Mouse (Mus musculus) midbrain, embryonic 13.5 days (tissue): ENCODE data around the gene Fcgr1. TPM values are rescaled to one million over a fixed set of nuclear protein-coding genes. Genes with fewer than 3 reads are reported as not detected.
"Not testable (repeated sequence)": the region's sequence is repeated elsewhere in the genome, so short reads cannot be mapped to it uniquely, and the experiment has no call there.

Source experiments
- ATAC-seq: fragments of 200-750 bp; cut with Nextera tagmentation; 2 replicates; pipeline ENCODE4 v1.8.0; 2017; ENCODE audit warnings: mild to moderate bottlenecking, moderate TSS enrichment, moderate library complexity
- H3K27ac ChIP-seq: fragments of 300-500 bp; sonication (generic); 2 replicates; pipeline ENCODE4 v1.5.1; 2015; ENCODE audit warnings: inconsistent platforms, mild to moderate bottlenecking, moderate library complexity
- H3K27me3 ChIP-seq: fragments of 300-500 bp; sonication (generic); 2 replicates; pipeline ENCODE4 v1.6.1; 2015; ENCODE audit warnings: mild to moderate bottlenecking, inconsistent platforms
- H3K36me3 ChIP-seq: fragments of 300-500 bp; sonication (generic); 2 replicates; pipeline ENCODE4 v1.6.1; 2015; ENCODE audit warnings: mild to moderate bottlenecking, inconsistent platforms
- H3K4me1 ChIP-seq: fragments of 300-500 bp; sonication (generic); replicated peaks from 2 replicates; pipeline ENCODE4 v1.6.1; 2015; ENCODE audit warnings: inconsistent platforms
- H3K4me2 ChIP-seq: fragments of 300-500 bp; sonication (generic); replicated peaks from 2 replicates; pipeline ENCODE4 v1.6.1; 2015; ENCODE audit warnings: moderate library complexity, mild to moderate bottlenecking, inconsistent platforms
- H3K4me3 ChIP-seq: fragments of 300-500 bp; sonication (generic); replicated peaks from 2 replicates; pipeline ENCODE4 v1.5.1; 2015; ENCODE audit warnings: mild to moderate bottlenecking, inconsistent platforms
- H3K9ac ChIP-seq: fragments of 300-500 bp; sonication (generic); replicated peaks from 2 replicates; pipeline ENCODE4 v1.6.1; 2015; ENCODE audit warnings: mild to moderate bottlenecking, inconsistent platforms
- H3K9me3 ChIP-seq: fragments of 300-500 bp; sonication (generic); 2 replicates; pipeline ENCODE4 v1.6.1; 2016; ENCODE audit warnings: mild to moderate bottlenecking, inconsistent platforms
- WGBS: fragments of 180-500 bp; shearing (Covaris S2); methylation state at CpG from one replicate; pipeline ENCODE4 v1.1.7; 2015; 5-methylcytosine and 5-hydroxymethylcytosine counted together
- polyA plus RNA-seq: library from polyadenylated mRNA; unstranded; fragments of >200 nt; fragmentation: Nextera tagmentation; extraction: Ambion mirVana; gene quantifications from 2 replicates; pipeline ENCODE4 v1.2.1, GENCODE M21; 2015

The Fcgr1 gene
- polyA plus RNA-seq, 1 experiment from 2014 or later = 1.9 TPM

DNA sequence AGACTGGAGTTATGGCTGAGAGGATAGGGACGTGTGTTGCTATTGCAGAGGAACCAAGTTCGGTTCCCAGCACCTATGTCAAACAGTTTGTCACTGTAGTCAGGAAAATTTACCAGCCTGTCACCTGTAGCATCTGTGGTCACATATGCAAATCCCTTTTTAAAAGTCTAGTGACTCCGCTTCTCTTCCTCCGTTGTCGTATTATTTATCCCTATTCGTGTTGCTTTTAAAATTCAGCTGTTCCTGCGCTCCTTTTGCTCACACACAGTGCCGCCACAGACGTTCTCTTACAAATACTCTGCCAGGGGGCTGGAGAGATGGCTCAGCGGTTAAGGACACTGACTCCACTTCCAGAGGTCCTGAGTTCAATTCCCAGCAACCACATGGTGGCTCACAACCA lies 28.8 kb upstream of the Fcgr1 start:
- Histone ChIP-seq H3K9ac (no peak overlapping the region), H3K4me1 (0 out of 2 replicates have a peak, but pooled peaks cover under 1% of the 10 kb centered on the region), H3K27ac (no peak overlapping the region), H3K9me3 (no peaks in the 10 kb centered on the region), H3K4me3 (no peak overlapping the region), H3K36me3 (no peaks in the 10 kb centered on the region), H3K27me3 (peaks cover 51% of the 10 kb centered on the region), H3K4me2 (no peak overlapping the region)
- WGBS = 16% methylated on average over 10 of the region's 10 CpGs
- no peak for ATAC-seq

DNA sequence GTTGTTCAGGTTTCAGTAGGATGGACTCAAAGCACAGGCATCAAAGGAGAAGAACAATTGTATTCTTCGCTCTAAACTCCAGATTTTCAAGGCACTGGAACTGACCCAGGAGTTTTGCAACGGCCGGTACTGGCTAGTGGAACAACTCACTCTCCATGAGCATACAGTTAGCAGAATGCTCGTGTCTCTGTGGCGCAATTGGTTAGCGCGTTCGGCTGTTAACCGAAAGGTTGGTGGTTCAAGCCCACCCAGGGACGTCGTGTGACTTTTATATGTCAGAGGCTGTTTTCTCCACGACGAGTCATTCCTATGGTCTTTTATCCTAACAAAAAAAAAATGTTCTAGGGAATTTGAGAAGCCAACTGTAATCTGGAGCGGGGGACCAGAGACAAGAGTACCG lies 28.1 kb upstream of the Fcgr1 start:
- no peak overlapping the region for H3K27ac ChIP-seq
- H3K9me3 ChIP-seq = no peaks in the 10 kb centered on the region
- no peak overlapping the region for H3K9ac ChIP-seq
- peaks cover 46% of the 10 kb centered on the region for H3K27me3 ChIP-seq
- no peak overlapping the region for H3K4me3 ChIP-seq
- H3K4me2 ChIP-seq = no peak overlapping the region
- H3K4me1 ChIP-seq = no peaks in the 10 kb centered on the region
- no peak for ATAC-seq
- H3K36me3 ChIP-seq = no peaks in the 10 kb centered on the region
- WGBS = 14% methylated on average over 15 of the region's 15 CpGs

DNA sequence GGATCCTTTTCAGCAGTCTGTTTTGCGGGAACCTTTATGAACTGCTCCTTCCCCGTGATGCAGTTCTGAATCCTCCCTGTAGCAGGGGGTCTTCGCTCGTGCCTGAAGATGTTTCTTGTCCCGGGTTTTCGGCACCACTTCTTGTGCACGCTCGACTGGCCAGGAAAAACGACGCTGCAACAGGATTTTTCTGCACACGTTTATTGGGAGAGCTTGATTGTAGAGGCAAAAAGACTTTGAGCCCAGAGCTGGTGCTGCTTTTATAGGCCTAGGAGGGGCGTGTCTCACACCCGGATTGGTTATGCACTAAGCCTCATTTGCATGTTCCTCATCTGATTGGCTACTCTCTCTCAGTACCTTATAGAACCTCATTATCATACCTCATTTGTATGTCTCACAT lies 26.2 kb upstream of the Fcgr1 start:
- H3K36me3 ChIP-seq, H3K4me2 ChIP-seq, H3K27ac ChIP-seq, H3K4me3 ChIP-seq, H3K9ac ChIP-seq, H3K4me1 ChIP-seq, H3K9me3 ChIP-seq, ATAC-seq: not testable (repeated sequence)
- peaks cover 29% of the 10 kb centered on the region for H3K27me3 ChIP-seq
- 98% methylated on average over 13 of the region's 13 CpGs for WGBS

DNA sequence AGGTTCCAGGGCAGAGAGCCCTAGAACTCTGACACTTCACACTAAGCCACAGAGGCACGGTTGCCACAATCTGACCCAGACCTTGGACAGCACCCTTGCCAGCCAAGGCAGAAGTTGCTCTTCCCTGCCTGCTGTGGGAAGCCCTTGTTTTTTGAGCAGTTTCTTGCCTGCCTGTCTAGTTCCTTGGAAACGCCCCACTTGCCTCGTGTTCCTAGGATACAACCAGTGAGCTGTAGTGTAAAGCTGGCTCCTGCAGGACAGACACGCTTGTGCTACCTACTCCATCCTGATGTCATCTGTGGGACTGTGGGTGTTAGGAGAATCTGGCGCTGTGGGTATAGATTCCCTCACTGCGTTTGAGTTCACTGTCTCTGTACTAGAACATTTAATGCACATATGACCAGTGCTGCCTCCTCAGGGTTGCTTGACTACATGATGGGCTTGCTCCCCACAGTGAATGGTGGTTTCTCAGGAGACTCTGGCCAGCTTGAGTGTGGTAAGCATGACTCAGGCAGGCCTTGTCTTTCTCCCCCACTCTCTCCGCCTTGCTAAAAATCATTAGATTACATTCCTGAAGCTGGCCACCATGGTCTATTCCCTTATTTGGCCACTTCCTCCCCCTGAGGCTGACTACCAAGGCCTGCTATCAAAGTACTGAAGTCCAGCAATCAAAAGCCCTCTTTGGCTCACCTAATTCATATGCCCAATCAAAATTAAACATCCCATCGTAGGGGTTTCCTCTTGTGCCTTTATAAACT lies 18.8 kb upstream of the Fcgr1 start:
- no peaks in the 10 kb centered on the region; the same call in 1 of the 2 replicates for H3K27me3 ChIP-seq

DNA sequence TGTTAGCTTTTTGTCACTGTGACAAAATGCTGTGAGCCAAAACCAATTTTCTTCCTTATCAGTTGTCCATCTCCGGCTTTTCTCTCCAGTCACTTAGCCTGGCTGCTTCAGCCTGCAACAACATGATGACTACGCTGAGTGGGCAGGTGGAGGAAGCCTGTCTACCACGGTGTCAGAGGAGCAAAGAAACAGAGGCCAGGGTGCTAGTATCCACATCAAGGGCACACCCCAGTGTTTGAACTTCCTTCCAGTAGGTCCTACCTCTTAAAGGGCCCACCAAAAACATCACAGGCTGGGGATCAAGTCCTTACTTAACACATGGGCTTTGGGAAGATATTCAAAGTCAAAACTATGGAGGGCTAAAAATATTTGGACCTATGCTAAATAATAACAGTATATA lies 15.7 kb upstream of the Fcgr1 start:
- no peak overlapping the region for H3K9ac ChIP-seq
- 72% methylated on average over 3 of the region's 3 CpGs for WGBS
- no peak overlapping the region for H3K4me3 ChIP-seq
- ATAC-seq = no peak
- H3K9me3 ChIP-seq = no peaks in the 10 kb centered on the region
- no peak overlapping the region for H3K4me2 ChIP-seq
- H3K27me3 ChIP-seq = no peaks in the 10 kb centered on the region; the same call in 1 of the 2 replicates
- H3K4me1 ChIP-seq = no peaks in the 10 kb centered on the region
- no peak overlapping the region for H3K27ac ChIP-seq
- H3K36me3 ChIP-seq = no peaks in the 10 kb centered on the region

More for the DNA sequence above, 18.8 kb upstream of the Fcgr1 start:
- H3K4me3 ChIP-seq = no peak overlapping the region
- H3K9me3 ChIP-seq = no peaks in the 10 kb centered on the region
- H3K27ac ChIP-seq = no peak overlapping the region
- H3K36me3 ChIP-seq = no peaks in the 10 kb centered on the region
- no peak overlapping the region for H3K4me2 ChIP-seq
- H3K9ac ChIP-seq = no peak overlapping the region
- ATAC-seq = no peak
- WGBS = 74% methylated on average over 8 of the region's 8 CpGs
- no peaks in the 10 kb centered on the region for H3K4me1 ChIP-seq

DNA sequence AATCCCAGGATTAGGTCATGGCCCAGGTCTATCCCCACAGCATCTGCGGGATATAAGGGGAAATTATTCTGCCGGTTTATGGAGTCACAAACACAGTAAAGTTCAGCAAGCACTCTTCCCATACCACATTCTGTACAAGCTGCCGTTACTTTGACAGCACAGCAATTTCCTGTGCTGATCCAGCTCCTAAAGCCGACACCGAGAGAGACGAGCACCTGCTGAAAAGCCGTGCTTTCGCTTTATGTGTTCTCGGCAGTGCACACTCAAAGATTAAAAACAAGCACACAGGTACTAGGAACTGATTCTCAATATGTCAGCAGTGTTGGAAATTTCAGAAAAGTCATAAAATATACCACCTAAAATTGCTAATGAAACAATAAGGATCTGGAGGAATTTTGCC lies 12.7 kb upstream of the Fcgr1 start:
- ATAC-seq = no peak
- Histone ChIP-seq H3K4me1 (no peaks in the 10 kb centered on the region), H3K4me2 (no peak overlapping the region), H3K27me3 (no peaks in the 10 kb centered on the region; the same call in 1 of the 2 replicates), H3K36me3 (no peaks in the 10 kb centered on the region), H3K9me3 (no peaks in the 10 kb centered on the region; the same call in 1 of the 2 replicates), H3K9ac (no peak overlapping the region), H3K27ac (no peak overlapping the region), H3K4me3 (no peak overlapping the region)
- WGBS = 89% methylated on average over 9 of the region's 9 CpGs

DNA sequence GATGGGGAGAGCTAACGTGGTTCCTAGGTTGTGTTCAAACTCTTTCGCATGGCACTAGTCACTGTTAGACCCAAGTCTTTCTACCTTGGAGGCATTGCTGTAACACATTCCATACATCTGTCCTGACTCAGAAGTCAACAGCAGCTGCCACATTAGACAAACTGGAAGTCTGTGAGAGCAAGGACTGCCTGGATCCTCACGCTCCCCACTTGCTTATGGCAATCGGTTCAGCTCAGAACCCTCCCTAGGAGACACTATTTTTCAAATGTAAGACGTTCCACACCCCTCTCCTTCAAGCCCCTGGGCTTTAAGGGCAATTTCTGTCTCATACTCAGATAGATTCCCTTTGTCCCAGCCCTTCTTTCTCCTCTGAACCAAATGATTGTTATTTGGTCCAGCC lies 8.3 kb upstream of the Fcgr1 start:
- WGBS = 90% methylated on average over 5 of the region's 5 CpGs
- no peaks in the 10 kb centered on the region; the same call in 1 of the 2 replicates for H3K9me3 ChIP-seq
- H3K4me1 ChIP-seq = no peaks in the 10 kb centered on the region
- no peaks in the 10 kb centered on the region; the same call in 1 of the 2 replicates for H3K27me3 ChIP-seq
- no peak overlapping the region for H3K9ac ChIP-seq
- ATAC-seq = no peak
- H3K27ac ChIP-seq = no peak overlapping the region
- no peak overlapping the region for H3K4me2 ChIP-seq
- H3K4me3 ChIP-seq = no peak overlapping the region
- H3K36me3 ChIP-seq = no peaks in the 10 kb centered on the region

DNA sequence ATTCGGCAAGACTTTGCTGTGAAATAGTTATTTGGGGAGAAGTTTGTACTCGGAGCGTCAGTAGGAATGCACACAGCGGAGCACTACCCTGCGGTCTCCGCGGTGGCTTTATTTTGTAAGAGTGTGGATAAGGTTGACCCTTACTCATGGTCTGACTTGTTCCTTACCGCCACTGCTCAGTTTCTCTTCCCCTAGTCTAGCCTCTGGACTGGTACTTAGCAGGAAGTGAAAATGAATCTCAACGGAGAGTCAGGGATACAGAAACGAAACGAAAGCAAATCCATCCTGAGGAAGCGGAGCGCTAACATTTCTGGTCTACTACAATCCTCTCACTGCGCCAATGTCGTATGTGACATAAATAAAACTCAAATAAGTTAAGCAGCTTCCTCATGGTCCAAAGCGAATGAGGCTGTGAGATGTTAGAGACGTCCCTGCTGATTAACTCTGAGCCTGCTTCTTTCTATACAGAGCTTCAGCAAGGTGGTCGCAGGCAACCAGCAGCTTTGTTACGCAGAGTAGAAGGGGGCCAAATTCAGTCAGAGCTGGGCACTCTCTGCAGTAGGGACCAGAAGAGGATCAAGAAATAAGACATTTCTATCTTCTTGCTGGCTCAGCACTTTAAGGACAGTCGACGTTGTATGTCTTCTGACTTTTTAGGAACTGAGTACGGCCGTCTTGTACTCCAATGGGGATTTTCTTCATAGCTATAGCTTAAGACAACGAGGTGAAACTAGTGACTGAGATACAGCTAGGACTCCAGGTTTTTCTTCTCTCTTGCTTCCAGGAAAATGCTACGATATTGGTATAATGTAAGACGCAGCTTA lies 7.1 kb upstream of the Fcgr1 start:
- Histone ChIP-seq H3K9me3 (no peaks in the 10 kb centered on the region; the same call in 1 of the 2 replicates), H3K27me3 (no peaks in the 10 kb centered on the region; the same call in 1 of the 2 replicates), H3K36me3 (no peaks in the 10 kb centered on the region), H3K9ac (no peak overlapping the region), H3K4me2 (0 out of 2 replicates have a peak overlapping the region, but pooled peaks have one; percentile 4), H3K27ac (no peak overlapping the region), H3K4me1 (no peaks in the 10 kb centered on the region), H3K4me3 (no peak overlapping the region)
- ATAC-seq = no peak
- 81% methylated on average over 26 of the region's 26 CpGs for WGBS

DNA sequence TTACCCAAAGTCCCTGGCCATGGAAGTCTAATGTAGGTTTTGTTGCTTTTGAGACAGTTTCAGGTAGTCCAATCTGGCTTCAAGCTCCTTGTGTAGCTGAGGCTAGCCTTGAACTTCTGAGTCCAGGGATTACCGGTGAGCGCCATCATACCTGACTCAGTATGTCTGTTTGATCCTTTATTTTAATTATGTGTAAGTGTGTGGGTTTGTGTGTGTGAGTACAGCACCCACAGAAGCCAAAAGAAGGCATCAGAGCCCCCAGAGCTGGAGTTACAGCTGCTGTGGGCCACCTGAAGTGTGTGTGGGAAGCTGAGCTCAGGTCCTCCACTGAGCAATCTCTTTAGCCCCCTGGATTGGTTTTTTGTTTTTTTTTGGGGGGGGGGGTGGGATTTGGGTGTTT lies 5.8 kb upstream of the Fcgr1 start:
- Histone ChIP-seq H3K4me1 (no peaks in the 10 kb centered on the region), H3K4me3 (no peak overlapping the region), H3K27ac (no peak overlapping the region), H3K4me2 (no peak overlapping the region), H3K27me3 (no peaks in the 10 kb centered on the region; the same call in 1 of the 2 replicates), H3K9ac (no peak overlapping the region), H3K36me3 (no peaks in the 10 kb centered on the region), H3K9me3 (no peaks in the 10 kb centered on the region; the same call in 1 of the 2 replicates)
- WGBS = 98% methylated on average over 2 of the region's 2 CpGs
- ATAC-seq = no peak

DNA sequence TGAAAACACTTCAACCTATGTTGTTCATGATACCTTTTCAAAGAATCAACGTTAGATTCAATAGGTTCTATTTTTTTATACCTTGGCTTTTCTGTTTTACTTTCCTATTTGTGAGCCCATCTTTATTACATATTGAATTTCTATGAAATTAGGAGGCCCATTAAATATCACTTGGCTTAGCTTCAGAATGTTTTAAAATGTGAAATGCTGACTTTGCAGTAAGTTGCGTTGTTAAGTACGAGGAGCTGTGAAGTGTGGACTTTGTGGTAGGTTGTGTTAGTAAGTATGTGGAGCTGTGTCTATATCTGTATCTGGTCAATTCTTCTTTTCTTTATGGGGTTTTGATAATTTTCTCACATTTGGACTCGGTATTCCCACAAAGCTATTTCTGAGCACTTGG lies 4.6 kb upstream of the Fcgr1 start:
- H3K4me3 ChIP-seq = no peak overlapping the region
- no peak overlapping the region for H3K27ac ChIP-seq
- H3K27me3 ChIP-seq = no peaks in the 10 kb centered on the region
- H3K9me3 ChIP-seq = no peaks in the 10 kb centered on the region
- H3K9ac ChIP-seq = no peak overlapping the region
- 93% methylated on average over 4 of the region's 4 CpGs for WGBS
- H3K4me1 ChIP-seq = no peaks in the 10 kb centered on the region
- no peaks in the 10 kb centered on the region for H3K36me3 ChIP-seq
- H3K4me2 ChIP-seq = no peak overlapping the region
- no peak for ATAC-seq

DNA sequence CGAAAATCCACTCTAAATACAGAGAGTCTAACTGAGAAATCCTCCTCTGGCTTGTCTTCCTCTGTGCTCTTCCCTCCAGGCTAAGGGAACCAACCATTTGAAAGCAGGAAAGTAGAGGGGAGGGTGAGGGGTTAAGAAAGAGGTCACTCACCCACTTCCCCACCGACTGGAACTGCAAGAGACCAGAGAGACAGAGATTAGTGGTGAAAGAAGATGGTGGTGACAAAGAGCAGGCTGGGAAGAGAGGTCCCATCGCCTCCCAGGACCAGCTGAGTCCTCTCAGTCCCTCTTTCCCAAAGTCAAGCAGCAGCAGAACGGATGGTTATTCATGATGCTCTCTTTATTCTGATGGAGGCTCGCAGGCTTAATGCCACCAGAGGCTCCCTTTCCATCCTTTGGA lies 401 bp downstream of the Fcgr1 start:
- H3K4me1 ChIP-seq = no peaks in the 10 kb centered on the region
- no peak overlapping the region for H3K4me2 ChIP-seq
- H3K27ac ChIP-seq = no peak overlapping the region
- no peak overlapping the region for H3K9ac ChIP-seq
- no peaks in the 10 kb centered on the region for H3K9me3 ChIP-seq
- ATAC-seq = no peak
- 50% methylated on average over 5 of the region's 5 CpGs for whole genome bisulfite sequencing
- no peaks in the 10 kb centered on the region for H3K27me3 ChIP-seq
- no peaks in the 10 kb centered on the region for H3K36me3 ChIP-seq
- H3K4me3 ChIP-seq = no peak overlapping the region

DNA sequence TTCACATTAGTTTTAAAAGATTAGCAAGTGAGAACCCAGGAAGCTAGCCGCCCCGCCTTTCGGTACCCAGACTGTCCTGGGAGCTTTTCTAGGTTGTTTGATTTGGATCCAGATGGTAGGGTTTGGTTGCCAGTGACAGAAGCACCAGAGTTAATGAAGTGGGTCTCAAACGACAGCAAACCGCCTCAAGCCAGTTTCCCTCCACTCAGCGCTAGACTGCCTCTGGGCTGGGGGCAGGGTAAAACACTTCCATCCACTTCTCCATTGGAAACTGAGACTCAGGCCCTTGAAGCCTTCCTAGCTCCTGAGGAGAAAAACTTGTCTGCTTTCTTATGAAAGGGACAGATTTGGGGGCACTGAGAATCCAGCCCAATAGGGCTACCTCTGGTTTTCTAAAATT lies 1.1 kb downstream of the Fcgr1 start:
- Histone ChIP-seq H3K9me3 (no peaks in the 10 kb centered on the region), H3K4me3 (no peak overlapping the region), H3K4me2 (no peak overlapping the region), H3K4me1 (no peaks in the 10 kb centered on the region), H3K9ac (no peak overlapping the region), H3K27me3 (no peaks in the 10 kb centered on the region), H3K36me3 (no peaks in the 10 kb centered on the region), H3K27ac (no peak overlapping the region)
- no peak for ATAC-seq
- 72% methylated on average over 6 of the region's 6 CpGs for WGBS
